Mouse (Mus musculus) ES-E14 (cell line): ENCODE results near the gene Aff1. TPM values are rescaled to one million over a fixed set of nuclear protein-coding genes. Genes with fewer than 3 reads are reported as not detected.

ENCODE experiments used
- DNase-seq: peaks from one replicate; pipeline ENCODE4 v3.0.0-alpha.2; 2013; ENCODE audit warnings: low read depth, low spot score
- H3K27ac ChIP-seq: 2 replicates; pipeline ENCODE4 v1.5.1; 2012; ENCODE audit warnings: low read depth, mild to moderate bottlenecking, low read length, moderate library complexity, mixed read lengths; ENCODE audit not compliant: poor library complexity, insufficient read depth, severe bottlenecking
- H3K36me3 ChIP-seq: 2 replicates; pipeline ENCODE4 v1.6.1; 2012; ENCODE audit warnings: mild to moderate bottlenecking, low read length, moderate library complexity, mixed read lengths; ENCODE audit not compliant: control insufficient read depth, poor library complexity, insufficient read depth, severe bottlenecking
- H3K4me1 ChIP-seq, 2 experiments: fragments of 150-350 bp in 1 of 2; sonication (generic) in 1 of 2; 2 replicates each; pipeline ENCODE4 v1.6.1; 2012; ENCODE audit warnings: low read length in 2 of 2, mild to moderate bottlenecking in 1 of 2, mixed read lengths in 1 of 2; ENCODE audit not compliant: control insufficient read depth in 2 of 2, insufficient read depth in 2 of 2, poor library complexity in 1 of 2
- H3K4me3 ChIP-seq, 2 experiments: fragments of 150-350 bp in 1 of 2; sonication (generic) in 1 of 2; 2 replicates each; pipeline ENCODE4 v1.5.1; 2012; ENCODE audit warnings: low read length in 2 of 2, low read depth in 1 of 2, mild to moderate bottlenecking in 1 of 2, mixed read lengths in 1 of 2; ENCODE audit not compliant: insufficient read depth in 1 of 2, poor library complexity in 1 of 2, severe bottlenecking in 1 of 2
- H3K9ac ChIP-seq: 2 replicates; pipeline ENCODE4 v1.6.1; 2012; ENCODE audit warnings: low read depth, mild to moderate bottlenecking, low read length, mixed read lengths; ENCODE audit not compliant: poor library complexity, insufficient read depth, severe bottlenecking
- H3K9me3 ChIP-seq: fragments of 150-350 bp; sonication (generic); 2 replicates; pipeline ENCODE4 v1.6.1; 2012; ENCODE audit warnings: low read depth, mild to moderate bottlenecking, low read length; ENCODE audit not compliant: control insufficient read depth, insufficient read depth
- CHD2 ChIP-seq: IDR thresholded peaks from 2 replicates; pipeline ENCODE4 v1.6.1; 2014; ENCODE audit warnings: mild to moderate bottlenecking, low read depth, low read length, inconsistent platforms
- HCFC1 ChIP-seq: IDR thresholded peaks from 2 replicates; pipeline ENCODE4 v1.6.1; 2012; ENCODE audit warnings: low read length, inconsistent platforms, borderline replicate concordance; ENCODE audit not compliant: insufficient read depth
- MAFK ChIP-seq: IDR thresholded peaks from 2 replicates; pipeline ENCODE4 v1.6.1; 2014; ENCODE audit warnings: mild to moderate bottlenecking, low read depth, low read length, inconsistent platforms; ENCODE audit not compliant: insufficient read depth
- ZC3H11A ChIP-seq: IDR thresholded peaks from 2 replicates; pipeline ENCODE4 v1.6.1; 2012; ENCODE audit warnings: low read depth, mild to moderate bottlenecking, inconsistent platforms, low read length, borderline replicate concordance
- ZNF384 ChIP-seq: IDR thresholded peaks from 2 replicates; pipeline ENCODE4 v1.6.1; 2012; ENCODE audit warnings: low read depth, low read length, inconsistent platforms
- in situ Hi-C, 2 experiments: fragments of 600-800 bp; cut with MboI; formaldehyde crosslinking; loops; one replicate each; pipeline ENCODE4 v1.15.1; 2025; ENCODE audit warnings: low sequenced_read_pairs in 2 of 2, inconsistent platforms in 1 of 2; ENCODE audit not compliant: unreplicated experiment in 2 of 2
- total RNA-seq: library from RNA; depleted of rRNA; stranded (reverse); fragments of 300-350 nt; gene quantifications from 2 replicates; pipeline ENCODE4 v1.2.3, GENCODE M21; 2012

Gene Aff1
- total RNA-seq, 1 experiment = 26.0 TPM

GRCm38 (mm10) chr5:103701466-103701865 lies 9.3 kb downstream of the Aff1 start:
- peak; percentile 19; the same call in 1 of the 2 replicates for TF ChIP-seq ZC3H11A
- no peak for TF ChIP-seq CHD2
- TF ChIP-seq MAFK = no peak
- no peak for TF ChIP-seq HCFC1
- Histone ChIP-seq H3K36me3 (peaks cover 2% of the 10 kb centered on the region; the same call in 1 of the 2 replicates), H3K4me1 (peaks cover 8 to 27% of the 10 kb centered on the region in 2 experiments; a peak in 3 of 4 replicates), H3K27ac (no peak overlapping the region), H3K9me3 (no peaks in the 10 kb centered on the region), H3K4me3 (no peak overlapping the region), H3K9ac (no peak overlapping the region)
- no peak for DNase-seq
- in situ Hi-C loops = no loop called here

GRCm38 (mm10) chr5:103702527-103702926 lies 10.4 kb downstream of the Aff1 start:
- peaks cover 2% of the 10 kb centered on the region; the same call in 1 of the 2 replicates for H3K36me3 ChIP-seq
- H3K4me1 ChIP-seq = peaks cover 8 to 22% of the 10 kb centered on the region in 2 experiments; a peak in 3 of 4 replicates
- H3K9me3 ChIP-seq = no peaks in the 10 kb centered on the region
- no peak for TF ChIP-seq HCFC1
- TF ChIP-seq ZC3H11A = no peak
- no peak for TF ChIP-seq MAFK
- TF ChIP-seq CHD2 = no peak
- TF ChIP-seq ZNF384 = no peak
- in situ Hi-C loops = no loop called here
- no peak for DNase-seq
- H3K4me3 ChIP-seq = no peak overlapping the region
- H3K27ac ChIP-seq = no peak overlapping the region
- no peak overlapping the region for H3K9ac ChIP-seq

DNA sequence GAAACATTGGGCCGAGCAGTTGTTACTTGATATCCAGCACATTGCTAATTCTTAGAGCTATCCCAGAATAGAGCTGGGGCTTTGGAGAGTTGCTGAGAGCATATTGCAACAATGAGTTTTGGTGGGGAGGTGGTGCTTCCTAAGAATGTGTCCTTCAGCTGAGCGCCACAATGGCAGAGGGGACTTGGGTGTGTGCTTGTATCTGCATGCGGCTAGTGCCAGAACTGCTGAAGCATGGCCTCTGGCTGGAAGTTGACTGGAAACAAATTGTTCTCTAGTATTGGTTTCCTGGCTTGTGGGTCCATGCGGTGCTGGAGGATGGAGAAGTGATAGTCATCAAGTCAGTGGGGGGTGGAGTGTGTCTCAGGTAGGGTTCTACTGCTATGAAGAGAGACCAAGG lies 13.2 kb downstream of the Aff1 start:
- no peak for DNase-seq
- Histone ChIP-seq H3K4me1 (peaks cover 12 to 24% of the 10 kb centered on the region in 2 experiments), H3K9ac (peak overlapping the region; percentile 27; the same call in 1 of the 2 replicates), H3K27ac (peak overlapping the region; percentile 79), H3K36me3 (peaks cover 2% of the 10 kb centered on the region; the same call in 1 of the 2 replicates), H3K4me3 (no peak overlapping the region), H3K9me3 (no peaks in the 10 kb centered on the region)
- in situ Hi-C loops = no loop called here
- TF ChIP-seq ZNF384 (no peak), ZC3H11A (no peak), HCFC1 (no peak), CHD2 (no peak), MAFK (no peak)

GRCm38 (mm10) chr5:103705874-103706273 lies 13.7 kb downstream of the Aff1 start:
- Histone ChIP-seq H3K9ac (no peak overlapping the region), H3K27ac (no peak overlapping the region), H3K4me3 (no peak overlapping the region), H3K4me1 (peaks cover 11 to 21% of the 10 kb centered on the region in 2 experiments), H3K9me3 (no peaks in the 10 kb centered on the region), H3K36me3 (peaks cover 2% of the 10 kb centered on the region; the same call in 1 of the 2 replicates)
- no peak for TF ChIP-seq MAFK
- no peak for TF ChIP-seq ZNF384
- no peak for TF ChIP-seq CHD2
- TF ChIP-seq ZC3H11A = no peak
- TF ChIP-seq HCFC1 = no peak
- no peak for DNase-seq
- in situ Hi-C loops = no loop called here

DNA sequence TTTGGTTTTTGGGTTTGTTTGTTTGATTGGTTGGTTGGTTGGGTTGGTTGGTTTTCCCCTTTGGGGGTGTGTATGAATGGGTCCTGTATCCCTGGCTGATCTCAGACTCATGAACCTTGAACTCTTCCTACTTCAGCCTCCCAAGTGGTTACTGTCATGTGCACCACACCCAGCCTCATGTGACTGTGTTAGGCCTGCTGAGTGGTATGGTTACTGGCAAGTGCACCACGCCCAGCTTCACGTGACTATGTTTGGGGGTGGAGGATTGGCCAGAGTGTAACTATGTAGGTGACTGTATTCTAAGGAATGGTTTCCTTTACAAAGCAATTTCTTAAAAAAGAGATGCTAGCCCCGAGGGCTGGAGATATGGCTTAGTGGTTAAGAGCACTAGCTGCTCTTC lies 16.9 kb downstream of the Aff1 start:
- H3K9me3 ChIP-seq = no peaks in the 10 kb centered on the region
- H3K4me3 ChIP-seq = no peak overlapping the region
- peak; percentile 91 for DNase-seq
- peaks cover 2% of the 10 kb centered on the region; the same call in 1 of the 2 replicates for H3K36me3 ChIP-seq
- in situ Hi-C loops = no loop called here
- TF ChIP-seq CHD2 (peak; percentile 10; the same call in 1 of the 2 replicates), HCFC1 (no peak)
- no peak overlapping the region; the same call in 1 of the 2 replicates for H3K9ac ChIP-seq
- peak overlapping the region; percentile 81 for H3K27ac ChIP-seq
- H3K4me1 ChIP-seq = peaks cover 17 to 21% of the 10 kb centered on the region in 2 experiments
